Mouse (Mus musculus): ENCODE measurements around the gene Dock1.
A peak's percentile ranks its signal among the peaks of the same experiment; 100 is the strongest.

The Dock1 gene

DNA sequence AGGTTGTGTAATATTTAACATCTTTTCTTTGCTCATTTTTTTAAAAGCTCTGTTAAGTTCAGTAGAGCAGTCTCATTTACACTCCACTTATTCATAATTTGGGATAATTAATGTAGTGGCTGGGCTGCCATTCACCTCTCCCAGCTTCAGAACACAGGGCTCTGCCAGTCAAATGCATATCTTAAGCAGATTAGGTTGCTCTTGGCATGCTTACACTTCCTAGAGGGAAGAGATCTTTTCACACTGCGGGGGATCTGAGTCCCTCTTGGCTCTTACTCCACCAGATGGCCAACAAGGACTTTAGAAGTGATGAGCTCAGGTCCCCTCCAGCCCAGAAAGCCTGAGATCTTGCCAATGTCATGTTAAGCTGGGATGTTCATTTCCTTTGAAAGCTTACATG lies 150.8 kb downstream of the Dock1 start:
- DNase-seq (ENCODE audit: low read depth, low spot score): peak; percentile 11

DNA sequence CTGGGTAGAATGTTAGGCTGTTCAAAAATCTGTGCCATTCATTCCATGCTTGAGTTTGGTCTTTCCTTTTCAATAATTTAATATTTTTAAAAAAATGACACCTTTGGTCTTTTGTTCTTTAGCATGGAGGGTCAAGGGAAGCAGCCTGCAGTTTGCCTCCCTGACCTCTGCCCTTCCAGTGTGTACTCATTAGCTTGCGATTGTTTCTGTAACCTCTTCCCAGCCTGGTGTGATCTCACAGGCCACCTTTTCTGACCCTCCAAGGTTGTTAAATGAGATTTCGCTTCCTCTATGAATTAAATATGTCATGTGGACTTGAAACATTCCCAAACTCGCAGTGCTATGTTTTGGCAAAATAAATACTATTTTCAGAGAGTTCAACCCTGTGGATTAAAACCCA lies 151.6 kb downstream of the Dock1 start:
- DNase-seq (ENCODE audit: low read depth, low spot score): no peak

GRCm38 (mm10) chr7:134823891-134824290 lies 153.4 kb downstream of the Dock1 start:
- DNase-seq (ENCODE audit: low read depth, low spot score): no peak

DNA sequence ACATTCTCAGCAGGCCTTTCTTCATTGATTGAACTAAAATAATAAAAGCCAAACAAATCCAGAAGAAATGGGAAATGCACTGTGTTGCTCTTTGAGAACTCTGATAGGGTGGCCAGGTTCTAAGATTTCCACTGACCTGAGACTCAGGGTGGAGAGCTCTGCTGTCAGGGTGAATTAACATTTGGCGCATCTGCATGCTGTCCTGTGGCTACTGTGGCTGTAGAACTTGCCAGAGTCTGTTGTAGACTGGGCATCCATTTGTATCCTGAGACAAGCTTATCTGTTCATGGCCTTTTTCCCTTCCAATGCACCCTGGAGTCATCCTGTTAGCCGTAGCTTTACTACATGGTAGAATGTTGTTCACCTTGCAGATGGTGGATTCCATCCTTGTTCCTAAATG lies 169.6 kb downstream of the Dock1 start:
- no peak for DNase-seq (ENCODE audit: low read depth, low spot score)

GRCm38 (mm10) chr7:134842751-134843150 lies 172.3 kb downstream of the Dock1 start:
- peak; percentile 13 for DNase-seq (ENCODE audit: low read depth, low spot score)

DNA sequence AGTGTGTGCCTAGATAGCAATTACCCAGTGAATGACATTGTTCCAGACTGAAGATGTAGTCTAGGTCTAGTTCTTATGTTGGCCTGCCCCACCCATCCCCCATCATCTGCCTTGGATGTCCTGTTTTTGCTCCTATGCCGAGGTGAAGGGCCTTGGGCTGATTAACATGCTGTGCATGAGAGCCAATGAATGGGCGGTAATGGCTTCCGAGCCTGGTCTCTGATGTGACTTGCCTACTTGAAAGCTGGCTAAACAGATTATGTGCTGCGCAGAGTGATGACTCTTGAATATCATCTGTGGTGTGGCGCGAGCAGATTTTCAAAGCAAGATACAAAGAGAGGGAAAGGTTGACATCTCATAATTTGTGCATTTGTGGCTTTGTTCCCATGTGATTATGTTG lies 191.5 kb downstream of the Dock1 start:
- DNase-seq (ENCODE audit: low read depth, low spot score): peak; percentile 10

GRCm38 (mm10) chr7:134864175-134864574 lies 193.7 kb downstream of the Dock1 start:
- DNase-seq (ENCODE audit: low read depth, low spot score): peak; percentile 47

GRCm38 (mm10) chr7:134872511-134872910 lies 202.1 kb downstream of the Dock1 start:
- no peak for DNase-seq (ENCODE audit: low read depth, low spot score)

GRCm38 (mm10) chr7:134872981-134873380 lies 202.5 kb downstream of the Dock1 start:
- DNase-seq (ENCODE audit: low read depth, low spot score): no peak

DNA sequence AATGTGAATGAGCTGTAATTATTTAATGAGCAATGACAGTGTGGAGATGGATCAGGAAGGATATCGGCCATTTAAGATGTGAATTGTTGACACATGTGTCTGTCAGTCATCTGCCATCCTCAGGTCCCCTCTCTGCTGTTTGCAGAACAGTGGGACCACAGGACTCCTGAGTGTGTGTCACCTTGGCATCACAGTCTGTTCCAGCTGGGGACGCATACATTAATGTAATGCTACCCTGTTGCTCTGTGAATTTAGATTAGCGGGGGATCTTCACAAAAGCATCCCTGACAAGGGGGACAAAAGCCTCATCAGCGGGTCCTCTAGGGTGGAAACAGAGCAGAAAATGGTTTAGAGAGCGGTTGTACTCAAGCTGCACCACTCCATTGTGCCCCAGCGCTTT lies 208.5 kb downstream of the Dock1 start:
- no peak for DNase-seq (ENCODE audit: low read depth, low spot score)

- no peak for DNase-seq (ENCODE audit: low read depth, low spot score)
Measured at GRCm38 (mm10) chr7:134880431-134880830, 210.0 kb downstream of the Dock1 start.

DNA sequence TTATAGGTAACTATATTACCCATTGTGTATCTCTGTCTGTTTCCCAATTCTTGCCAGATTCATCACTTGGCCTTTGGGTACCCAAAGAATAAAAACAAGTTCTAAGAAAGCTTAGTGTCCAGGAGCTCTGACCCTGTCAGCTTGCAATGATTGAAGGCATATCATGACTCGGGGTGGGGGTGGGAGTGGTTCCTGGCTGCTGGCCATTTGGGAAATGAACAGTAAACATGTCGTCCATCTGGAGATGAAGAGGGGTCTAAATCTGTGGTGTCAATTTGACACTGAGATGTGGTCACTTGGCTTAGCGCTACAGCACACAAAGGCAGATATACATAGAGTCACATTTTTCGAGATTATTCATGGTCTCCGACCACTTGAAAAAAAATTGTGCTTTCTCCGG lies 213.1 kb downstream of the Dock1 start:
- no peak for DNase-seq (ENCODE audit: low read depth, low spot score)

DNA sequence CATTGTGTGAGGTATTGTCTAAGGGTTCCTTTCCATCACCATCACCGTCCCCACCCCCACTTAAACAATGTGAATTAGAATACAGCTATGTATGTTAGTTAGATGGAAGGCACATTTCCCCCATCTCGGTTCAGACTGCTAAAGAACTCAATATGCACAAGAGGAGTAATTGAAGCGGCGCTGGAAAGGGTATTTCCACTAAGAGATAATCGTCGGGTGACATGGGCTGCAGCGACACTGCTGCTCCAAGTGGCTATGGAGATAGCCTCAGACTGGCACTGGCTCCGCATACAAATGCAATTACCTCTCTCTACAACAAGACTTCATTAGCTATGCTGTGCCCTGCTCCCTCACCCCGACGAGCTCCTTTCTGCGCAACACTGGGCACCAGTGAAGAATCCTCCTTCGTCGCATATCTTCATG lies 222.0 kb downstream of the Dock1 start:
- no peak for DNase-seq (ENCODE audit: low read depth, low spot score)

- peak; percentile 45 for DNase-seq (ENCODE audit: low read depth, low spot score)
Measured at GRCm38 (mm10) chr7:134892972-134893371, 222.5 kb downstream of the Dock1 start.

DNA sequence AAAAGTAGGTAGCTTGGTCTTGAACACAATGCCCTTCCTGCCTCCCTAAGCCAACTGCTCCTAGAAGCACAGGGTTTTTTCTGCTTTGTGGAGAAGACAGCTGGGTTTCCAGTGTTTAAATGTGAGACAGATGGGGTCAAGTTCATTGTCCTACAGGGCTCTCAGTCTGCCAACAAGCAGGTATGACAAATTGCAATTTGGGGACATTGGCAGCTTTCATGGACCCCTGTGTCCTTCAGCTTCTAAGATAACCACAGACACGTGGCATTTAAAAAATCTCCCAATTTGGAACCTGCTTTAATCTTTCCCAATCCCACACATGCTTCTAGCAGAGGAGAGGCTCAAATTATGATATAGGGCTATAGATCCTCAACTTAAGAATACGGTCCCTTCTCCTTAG lies 224.2 kb downstream of the Dock1 start:
- DNase-seq (ENCODE audit: low read depth, low spot score): no peak

- DNase-seq (ENCODE audit: low read depth, low spot score): no peak
Measured at GRCm38 (mm10) chr7:134899462-134899861, 229.0 kb downstream of the Dock1 start.

- no peak for DNase-seq (ENCODE audit: low read depth, low spot score)
Measured at GRCm38 (mm10) chr7:134901992-134902391, 231.5 kb downstream of the Dock1 start.

- DNase-seq (ENCODE audit: low read depth, low spot score): no peak
Measured at GRCm38 (mm10) chr7:134931886-134932285, 261.4 kb downstream of the Dock1 start.

DNA sequence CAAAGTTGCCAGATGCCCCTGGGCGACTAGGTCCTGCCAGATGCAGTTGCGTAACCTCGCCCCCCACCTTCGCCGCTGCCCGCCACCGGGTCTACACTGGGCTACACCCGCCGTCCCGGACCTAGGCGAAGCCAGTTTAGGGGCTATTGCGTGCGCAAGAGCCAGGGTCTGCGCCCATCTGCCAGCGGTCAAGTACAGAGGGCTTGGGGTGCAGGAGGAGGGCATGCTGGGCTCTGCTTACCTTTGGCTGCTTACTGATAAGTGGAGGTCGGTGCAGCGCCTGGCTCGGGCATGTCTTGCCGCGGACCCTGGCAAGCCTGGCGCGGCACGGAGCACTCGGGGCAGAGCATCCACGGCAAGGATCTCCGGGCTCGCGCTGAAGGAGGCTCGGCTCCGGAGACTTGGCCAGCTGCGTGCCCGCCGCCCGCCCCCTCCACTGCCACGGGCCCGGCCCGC lies 267.0 kb downstream of the Dock1 start:
- DNase-seq (ENCODE audit: low read depth, low spot score): peak; percentile 24

DNA sequence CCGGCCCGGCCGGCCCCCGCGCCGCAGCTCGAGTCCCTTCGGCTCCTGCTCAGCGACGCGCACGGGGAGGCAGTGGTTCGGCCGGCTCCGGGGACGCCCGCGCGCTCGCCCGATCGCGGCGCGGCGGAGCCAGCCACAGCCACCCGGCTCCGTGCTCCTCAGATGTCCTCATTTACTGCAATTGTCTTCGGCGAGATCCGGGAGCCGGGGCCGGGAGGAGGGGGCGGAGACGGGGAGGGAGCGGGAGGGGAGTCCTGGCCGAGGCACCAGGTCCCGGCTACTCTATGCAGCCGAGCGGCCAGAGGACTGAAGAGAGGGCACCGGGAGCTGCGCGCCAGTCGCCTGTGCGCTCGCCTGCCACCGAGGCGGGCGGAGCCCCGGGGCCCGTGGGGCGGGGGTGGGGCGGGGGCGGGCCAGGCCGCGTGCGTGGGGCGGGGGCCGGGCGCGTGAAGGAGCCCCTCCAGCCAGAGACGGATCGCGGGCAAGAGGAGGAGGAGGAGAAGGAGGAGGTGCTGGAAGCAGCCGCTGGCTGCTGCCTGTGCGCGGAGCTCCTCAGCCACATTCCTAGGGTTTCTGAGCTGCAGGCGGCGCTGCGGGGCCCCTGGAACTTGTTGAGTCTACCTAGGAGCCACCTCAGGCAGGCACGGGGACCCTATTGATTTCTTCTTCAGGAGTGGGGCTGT lies 267.6 kb downstream of the Dock1 start, which contains the start of gene Fam196a:
Gene Fam196a, minus strand, starts transcription at position 504 of the 683 bp plus-strand sequence.
- DNase-seq (ENCODE audit: low read depth, low spot score): peak; percentile 86

- no peak for DNase-seq (ENCODE audit: low read depth, low spot score)
Measured at GRCm38 (mm10) chr7:134941891-134942290, 271.4 kb downstream of the Dock1 start.

GRCm38 (mm10) chr7:134943063-134943462 lies 272.6 kb downstream of the Dock1 start:
- no peak for DNase-seq (ENCODE audit: low read depth, low spot score)

GRCm38 (mm10) chr7:134943701-134944100 lies 273.2 kb downstream of the Dock1 start:
- DNase-seq (ENCODE audit: low read depth, low spot score): no peak

Data from brain, adult 2 months (tissue).